Mouse (Mus musculus): Measurements from ENCODE around the gene Hist1h3g.

The Hist1h3g gene

GRCm38 (mm10) chr13:23510127-23510526, 25.1 kb upstream of the Hist1h3g start:
- in situ Hi-C loops (cut with MboI; ENCODE audit: low sequenced_read_pairs) = loop anchor here (25.0 kb wide), 1 partner anchor 1573 kb away; the partner anchor contains the start of gene Zfp184

- in situ Hi-C loops (cut with MboI; ENCODE audit: low sequenced_read_pairs) = loop anchor here (25.0 kb wide), 1 partner anchor 1576 kb away; the partner anchor contains the start of gene Zfp184
Measured at GRCm38 (mm10) chr13:23513517-23513916, 21.7 kb upstream of the Hist1h3g start.

GRCm38 (mm10) chr13:23515281-23515680, 19.9 kb upstream of the Hist1h3g start:
- in situ Hi-C loops (cut with MboI; ENCODE audit: low sequenced_read_pairs) = loop anchor here (5.0 to 25.0 kb wide), 2 partner anchors 83 to 1578 kb away; partner anchors contain the start of gene Zfp184

GRCm38 (mm10) chr13:23515826-23516620, 19.2 kb upstream of the Hist1h3g start:
- in situ Hi-C loops (cut with MboI; ENCODE audit: low sequenced_read_pairs) = loop anchor here (5.0 to 25.0 kb wide), 2 partner anchors 84 to 1579 kb away; partner anchors contain the start of gene Zfp184

GRCm38 (mm10) chr13:23516822-23517602, 18.2 kb upstream of the Hist1h3g start:
- in situ Hi-C loops (cut with MboI; ENCODE audit: low sequenced_read_pairs) = loop anchor here (5.0 to 25.0 kb wide), 2 partner anchors 85 to 1580 kb away; partner anchors contain the start of gene Zfp184

GRCm38 (mm10) chr13:23517603-23518294, 17.5 kb upstream of the Hist1h3g start:
- in situ Hi-C loops (cut with MboI; ENCODE audit: low sequenced_read_pairs) = loop anchor here (5.0 to 25.0 kb wide), 2 partner anchors 85 to 1580 kb away; partner anchors contain the start of gene Zfp184

GRCm38 (mm10) chr13:23518295-23518603, 17.0 kb upstream of the Hist1h3g start:
- in situ Hi-C loops (cut with MboI; ENCODE audit: low sequenced_read_pairs) = loop anchor here (5.0 to 25.0 kb wide), 2 partner anchors 86 to 1581 kb away; partner anchors contain the start of gene Zfp184

GRCm38 (mm10) chr13:23518885-23519284, 16.3 kb upstream of the Hist1h3g start:
- in situ Hi-C loops (cut with MboI; ENCODE audit: low sequenced_read_pairs) = loop anchor here (5.0 to 25.0 kb wide), 2 partner anchors 87 to 1582 kb away; partner anchors contain the start of gene Zfp184

- in situ Hi-C loops (cut with MboI; ENCODE audit: low sequenced_read_pairs) = loop anchor here (5.0 to 25.0 kb wide), 2 partner anchors 87 to 1582 kb away; partner anchors contain the start of gene Zfp184
Measured at GRCm38 (mm10) chr13:23519416-23519815, 15.8 kb upstream of the Hist1h3g start.

- in situ Hi-C loops (cut with MboI; ENCODE audit: low sequenced_read_pairs) = loop anchor here (10.0 to 25.0 kb wide), 2 partner anchors 1487 to 1584 kb away; partner anchors contain the start of genes Hist1h2ah, Hist1h2bk and Zfp184
Measured at GRCm38 (mm10) chr13:23521703-23522102, 13.5 kb upstream of the Hist1h3g start.

- in situ Hi-C loops (cut with MboI; ENCODE audit: low sequenced_read_pairs) = loop anchor here (10.0 to 25.0 kb wide), 2 partner anchors 1489 to 1587 kb away; partner anchors contain the start of genes Hist1h2ah, Hist1h2bk and Zfp184
Measured at GRCm38 (mm10) chr13:23523976-23524375, 11.2 kb upstream of the Hist1h3g start.

- in situ Hi-C loops (cut with MboI; ENCODE audit: low sequenced_read_pairs) = loop anchor here (10.0 to 25.0 kb wide), 2 partner anchors 1490 to 1587 kb away; partner anchors contain the start of genes Hist1h2ah, Hist1h2bk and Zfp184
Measured at GRCm38 (mm10) chr13:23524654-23525053, 10.6 kb upstream of the Hist1h3g start.

- in situ Hi-C loops (cut with MboI; ENCODE audit: low sequenced_read_pairs) = loop anchor here (10.0 kb wide), 1 partner anchor 1491 kb away; the partner anchor contains the start of genes Hist1h2ah and Hist1h2bk
Measured at GRCm38 (mm10) chr13:23525901-23526300, 9.3 kb upstream of the Hist1h3g start.

GRCm38 (mm10) chr13:23526312-23526711, 8.9 kb upstream of the Hist1h3g start:
- in situ Hi-C loops (cut with MboI; ENCODE audit: low sequenced_read_pairs) = loop anchor here (10.0 kb wide), 1 partner anchor 1492 kb away; the partner anchor contains the start of genes Hist1h2ah and Hist1h2bk

GRCm38 (mm10) chr13:23529005-23529404, 6.2 kb upstream of the Hist1h3g start:
- in situ Hi-C loops (cut with MboI; ENCODE audit: low sequenced_read_pairs) = loop anchor here (10.0 kb wide), 1 partner anchor 1494 kb away; the partner anchor contains the start of genes Hist1h2ah and Hist1h2bk

GRCm38 (mm10) chr13:23529480-23530165, 5.6 kb upstream of the Hist1h3g start:
- in situ Hi-C loops (cut with MboI; ENCODE audit: low sequenced_read_pairs) = loop anchor here (10.0 kb wide), 1 partner anchor 1495 kb away; the partner anchor contains the start of genes Hist1h2ah and Hist1h2bk

GRCm38 (mm10) chr13:23530181-23530900, 4.9 kb upstream of the Hist1h3g start:
- in situ Hi-C loops (cut with MboI; ENCODE audit: low sequenced_read_pairs) = no loop called here
